Comparison of ENCODE assay signal across 8 mouse cellular contexts in the genomic region with DNA sequence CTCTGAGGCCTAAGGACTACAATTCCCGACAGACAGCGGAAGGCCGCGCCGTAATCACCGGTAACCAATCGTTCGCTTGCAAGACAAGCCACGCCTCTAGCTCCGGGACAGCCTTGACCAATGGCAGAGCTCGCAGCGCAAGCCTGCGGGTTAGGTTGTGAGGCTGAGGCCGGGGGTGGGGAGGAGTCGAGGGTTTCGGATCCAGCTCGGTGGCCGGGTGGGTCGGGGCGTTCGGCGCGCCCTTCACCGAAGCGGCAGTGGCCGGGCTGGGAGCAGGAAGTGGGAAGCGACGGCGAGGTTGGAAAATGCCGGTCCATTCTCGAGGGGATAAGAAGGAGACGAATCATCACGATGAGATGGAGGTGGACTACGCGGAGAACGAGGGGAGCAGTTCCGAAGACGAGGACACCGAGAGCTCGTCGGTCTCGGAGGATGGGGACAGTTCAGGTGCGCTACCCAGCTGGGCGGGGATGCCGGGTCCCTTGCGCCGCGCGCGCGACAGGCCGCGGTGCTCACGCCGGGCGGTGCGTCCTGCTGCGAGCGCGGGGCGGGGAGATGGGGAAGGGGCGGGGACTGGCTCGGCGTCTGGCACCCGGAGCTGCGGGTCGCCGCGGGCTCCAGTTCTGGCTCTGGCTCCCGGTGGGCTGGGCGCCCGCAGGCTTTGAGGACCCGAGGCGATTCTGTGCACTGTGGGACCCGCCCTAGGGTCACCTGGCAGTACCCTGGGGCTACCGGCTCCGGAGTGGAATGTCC. TPM values are rescaled to one million over a fixed set of nuclear protein-coding genes. Genes with fewer than 3 reads are reported as not detected.
A peak's percentile ranks its signal among the peaks of the same experiment; 100 is the strongest.
DNase-seq lines count a peak whose midpoint lies in the region; ATAC-seq and TF ChIP-seq lines count a peak whose summit lies in the region.

Brms1l (plus strand) TSS at position 126 of the 753 bp plus-strand sequence.

- peak within 1 kb of the TSS; percentile 94 for H3K4me3 ChIP-seq in E14TG2a.4 (replicated peaks; ENCODE audit: low read length)
- H3K4me3 ChIP-seq in forebrain, embryonic 12.5 days (replicated peaks), result peak within 1 kb of the TSS; percentile 80
- H3K4me3 ChIP-seq in heart, postnatal 0 days (ENCODE audit: low read depth, low read length), result peak within 1 kb of the TSS; percentile 90
- H3K4me3 ChIP-seq in liver, postnatal 0 days (ENCODE audit: low read depth, low read length), result peak within 1 kb of the TSS; percentile 87
- peak within 1 kb of the TSS; percentile 80 for H3K4me3 ChIP-seq in neural tube, embryonic 14.5 days (ENCODE audit: low read depth, low read length)

- peak; percentile 100 for ATAC-seq in forebrain, embryonic 12.5 days (ENCODE audit: low FRiP score)
- ATAC-seq in heart, postnatal 0 days (ENCODE audit: insufficient read depth, low read depth), result peak; percentile 100
- ATAC-seq in liver, postnatal 0 days, result peak; percentile 99
- peak; percentile 99 for ATAC-seq in neural tube, embryonic 14.5 days (ENCODE audit: low read depth)

- no peak for TF ChIP-seq EP300 in heart, postnatal 0 days (IDR thresholded peaks at IDR 0.05; ENCODE audit: low read depth)
- TF ChIP-seq EP300 in liver, postnatal 0 days (IDR thresholded peaks at IDR 0.05; ENCODE audit: low read depth), result no peak

- H3K36me3 ChIP-seq in E14TG2a.4 (ENCODE audit: insufficient read depth, low read length), result peaks cover 1% of the 10 kb centered on the region
- H3K36me3 ChIP-seq in forebrain, embryonic 12.5 days (replicated peaks), result peaks cover under 1% of the 10 kb centered on the region; the same call in 1 of the 2 replicates
- H3K36me3 ChIP-seq in heart, postnatal 0 days (replicated peaks; ENCODE audit: control insufficient read depth, insufficient read depth, low read length), result 0 out of 2 replicates have a peak, but pooled peaks cover 1% of the 10 kb centered on the region
- H3K36me3 ChIP-seq in liver, postnatal 0 days (replicated peaks; ENCODE audit: insufficient read depth, low read length), result no peaks in the 10 kb centered on the region
- H3K36me3 ChIP-seq in neural tube, embryonic 14.5 days (ENCODE audit: control insufficient read depth, insufficient read depth, low read length), result peaks cover 1% of the 10 kb centered on the region; the same call in 1 of the 2 replicates

- under 1% methylated on average over 76 of the region's 77 CpGs for WGBS in forebrain, embryonic 12.5 days
- WGBS in heart, postnatal 0 days, result under 1% methylated on average over 65 of the region's 77 CpGs
- WGBS in large intestine, adult 2 months, result 1% methylated on average over 76 of the region's 77 CpGs
- under 1% methylated on average over 66 of the region's 77 CpGs for WGBS in liver, postnatal 0 days (ENCODE audit: insufficient replicate concordance)
- WGBS in neural tube, embryonic 14.5 days, result under 1% methylated on average over 72 of the region's 77 CpGs

- no peaks in the 10 kb centered on the region for H3K9me3 ChIP-seq in E14TG2a.4 (ENCODE audit: low read length)
- H3K9me3 ChIP-seq in forebrain, embryonic 12.5 days, result no peaks in the 10 kb centered on the region
- H3K9me3 ChIP-seq in heart, postnatal 0 days (replicated peaks; ENCODE audit: control insufficient read depth, low read length), result no peaks in the 10 kb centered on the region
- no peaks in the 10 kb centered on the region for H3K9me3 ChIP-seq in liver, postnatal 0 days (ENCODE audit: low read length)
- no peaks in the 10 kb centered on the region for H3K9me3 ChIP-seq in neural tube, embryonic 14.5 days (ENCODE audit: control insufficient read depth, low read length)

- H3K9ac ChIP-seq in forebrain, embryonic 12.5 days, result peak within 1 kb of the TSS; percentile 82
- H3K9ac ChIP-seq in heart, postnatal 0 days (replicated peaks; ENCODE audit: low read depth, low read length), result peak within 1 kb of the TSS; percentile 63
- peak within 1 kb of the TSS; percentile 78 for H3K9ac ChIP-seq in liver, postnatal 0 days (replicated peaks)
- H3K9ac ChIP-seq in neural tube, embryonic 14.5 days (replicated peaks; ENCODE audit: low read depth, low read length), result peak within 1 kb of the TSS; percentile 68

- peaks cover 11% of the 10 kb centered on the region for H3K4me1 ChIP-seq in E14TG2a.4 (replicated peaks; ENCODE audit: low read depth, low read length)
- H3K4me1 ChIP-seq in forebrain, embryonic 12.5 days, result peaks cover 12% of the 10 kb centered on the region
- H3K4me1 ChIP-seq in heart, postnatal 0 days (ENCODE audit: control insufficient read depth, insufficient read depth), result no peaks in the 10 kb centered on the region; the same call in 1 of the 2 replicates
- H3K4me1 ChIP-seq in liver, postnatal 0 days (ENCODE audit: insufficient read depth), result 0 out of 2 replicates have a peak, but pooled peaks cover 2% of the 10 kb centered on the region
- peaks cover 3% of the 10 kb centered on the region; the same call in 1 of the 2 replicates for H3K4me1 ChIP-seq in neural tube, embryonic 14.5 days (ENCODE audit: control insufficient read depth, insufficient read depth, low read length)

- no peak for TF ChIP-seq CTCF in E14TG2a.4 (conservative IDR thresholded peaks at IDR 0.05; ENCODE audit: low read length)
- no peak for TF ChIP-seq CTCF in heart, postnatal 0 days (IDR thresholded peaks at IDR 0.05; ENCODE audit: low read depth)
- TF ChIP-seq CTCF in liver, postnatal 0 days (IDR thresholded peaks at IDR 0.05; ENCODE audit: low read depth), result no peak

- peak within 1 kb of the TSS; percentile 93 for H3K27ac ChIP-seq in forebrain, embryonic 12.5 days
- H3K27ac ChIP-seq in heart, postnatal 0 days (ENCODE audit: low read depth), result peak within 1 kb of the TSS; percentile 82
- peak within 1 kb of the TSS; percentile 86 for H3K27ac ChIP-seq in liver, postnatal 0 days (ENCODE audit: low read depth)
- peak within 1 kb of the TSS; percentile 83 for H3K27ac ChIP-seq in neural tube, embryonic 14.5 days (ENCODE audit: low read depth, low read length)

- no peaks in the 10 kb centered on the region for H3K27me3 ChIP-seq in E14TG2a.4 (ENCODE audit: insufficient read depth, low read length)
- no peaks in the 10 kb centered on the region for H3K27me3 ChIP-seq in forebrain, embryonic 12.5 days
- H3K27me3 ChIP-seq in heart, postnatal 0 days (ENCODE audit: control insufficient read depth, insufficient read depth, low read length), result no peaks in the 10 kb centered on the region
- no peaks in the 10 kb centered on the region for H3K27me3 ChIP-seq in liver, postnatal 0 days (ENCODE audit: insufficient read depth, low read length)
- no peaks in the 10 kb centered on the region for H3K27me3 ChIP-seq in neural tube, embryonic 14.5 days (ENCODE audit: control insufficient read depth, insufficient read depth, low read length)

- peak within 1 kb of the TSS; percentile 82 for H3K4me2 ChIP-seq in forebrain, embryonic 12.5 days
- H3K4me2 ChIP-seq in heart, postnatal 0 days (ENCODE audit: low read depth, low read length), result peak within 1 kb of the TSS; percentile 75
- H3K4me2 ChIP-seq in liver, postnatal 0 days (ENCODE audit: low read depth, low read length), result peak within 1 kb of the TSS; percentile 68
- peak within 1 kb of the TSS; percentile 78 for H3K4me2 ChIP-seq in neural tube, embryonic 14.5 days (ENCODE audit: low read depth, low read length)

- DNase-seq in c-Kit-positive CD71-positive TER-119-positive erythroid progenitor cells, embryonic 14.5 days (ENCODE audit: low spot score), result peak; percentile 95
- DNase-seq in heart, postnatal 0 days (ENCODE audit: low spot score), result peak; percentile 99
- peak; percentile 92 for DNase-seq in large intestine, adult 2 months (ENCODE audit: low read depth, low spot score)
- DNase-seq in liver, postnatal 0 days, result peak; percentile 96
- DNase-seq in testis, postnatal 10 days (ENCODE audit: low spot score), result peak; percentile 95

RNA-seq across cellular contexts. Expression of gene Brms1l, which starts in this region (rescaled TPM):
- 45.0 and 47.2 TPM in 2 replicates for polyA plus RNA-seq in forebrain, embryonic 12.5 days (2016; fragmentation: Nextera tagmentation; extraction: Ambion mirVana)
- total RNA-seq in heart, postnatal 0 days (2014; rRNA removed; ENCODE audit: low replicate concordance), result 10.2 and 19.6 TPM in 2 replicates
- polyA plus RNA-seq in heart, postnatal 0 days (2015; fragmentation: Nextera tagmentation; extraction: Ambion mirVana), result 20.1 and 20.5 TPM in 2 replicates
- 5.3 and 5.5 TPM in 2 replicates for polyA plus RNA-seq in large intestine, adult 2 months (2012; rRNA removed)
- 5.3 and 6.9 TPM in 2 replicates for polyA plus RNA-seq in liver, postnatal 0 days (2015; fragmentation: Nextera tagmentation; extraction: Ambion mirVana)
- polyA plus RNA-seq in neural tube, embryonic 14.5 days (2014; fragmentation: Nextera tagmentation; extraction: Ambion mirVana), result 43.3 and 45.1 TPM in 2 replicates

Comparison
In these comparisons a context has a peak if more than half of its experiments do, and no peak if none do; other contexts are left out.
1. Peak in every context shown above with its lines: DNase-seq, ATAC-seq, H3K4me3 ChIP-seq and H3K27ac ChIP-seq.